Mouse (Mus musculus): ENCODE results near the gene Galp.
"Not testable (repeated sequence)": the region's sequence is repeated elsewhere in the genome, so short reads cannot be mapped to it uniquely, and the experiment has no call there.

Gene Galp

DNA sequence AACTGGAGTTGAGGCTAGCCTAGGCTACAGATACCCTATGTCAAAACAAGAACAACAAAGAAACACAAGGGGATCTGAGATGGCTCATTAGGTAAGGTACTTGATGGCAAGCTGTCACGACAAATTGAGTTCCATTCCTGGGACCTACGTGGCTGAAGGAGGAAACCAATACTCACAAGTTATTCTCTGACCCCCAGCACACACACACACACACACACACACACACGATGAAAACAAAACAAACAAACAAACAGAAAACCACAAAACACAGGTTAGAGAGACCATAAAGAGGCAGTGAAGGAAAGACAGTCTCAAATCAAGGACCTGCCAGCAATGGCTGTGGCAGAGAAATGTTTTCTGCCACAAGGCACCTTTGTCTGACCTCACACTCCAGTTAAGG, at the start of gene Galp:
Gene Galp, plus strand, starts transcription at position 301 of the 400 bp plus-strand sequence.
- no peak for DNase-seq (ENCODE audit: low spot score)

DNA sequence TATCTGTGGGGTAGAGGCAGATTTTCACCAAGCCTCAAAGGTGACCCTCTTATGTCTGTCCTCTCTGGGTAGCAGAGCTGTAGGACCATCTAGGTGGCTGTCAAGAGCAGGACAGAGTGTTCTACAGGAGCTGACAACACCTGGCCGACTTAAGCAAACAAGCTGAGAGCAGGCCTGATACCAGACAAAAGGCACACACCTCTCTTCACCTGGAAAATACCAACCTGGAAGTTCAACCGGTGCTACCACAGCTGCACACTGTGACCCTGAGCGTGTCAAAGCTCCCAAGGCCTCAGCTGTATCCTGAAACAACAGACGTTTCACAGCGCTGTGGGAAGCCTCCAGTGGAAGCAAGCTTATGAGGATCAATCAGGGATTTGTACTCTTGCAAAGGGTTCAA, 49.2 kb upstream of the Galp start:
- DNase-seq (ENCODE audit: low spot score) = no peak

DNA sequence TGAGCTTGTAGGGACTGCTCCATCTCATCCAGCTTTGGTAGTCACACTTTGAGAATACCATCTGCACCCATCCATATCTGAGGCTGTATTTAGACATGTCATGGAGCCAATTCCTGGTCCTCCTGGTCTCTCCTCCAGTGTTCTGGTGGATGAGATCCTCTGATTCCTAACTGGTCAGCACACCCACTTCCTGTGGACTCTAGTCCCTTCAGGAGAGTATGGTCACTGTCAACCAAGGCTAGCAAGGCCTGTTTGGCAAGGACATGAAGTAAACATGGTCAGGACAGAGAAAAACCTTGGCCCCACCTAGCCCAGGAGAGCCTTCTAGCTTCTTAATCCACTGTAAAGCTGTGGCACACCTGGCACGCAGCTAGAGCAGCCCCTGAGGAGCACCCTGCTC, 45.6 kb upstream of the Galp start:
- DNase-seq (ENCODE audit: low spot score) = no peak

DNA sequence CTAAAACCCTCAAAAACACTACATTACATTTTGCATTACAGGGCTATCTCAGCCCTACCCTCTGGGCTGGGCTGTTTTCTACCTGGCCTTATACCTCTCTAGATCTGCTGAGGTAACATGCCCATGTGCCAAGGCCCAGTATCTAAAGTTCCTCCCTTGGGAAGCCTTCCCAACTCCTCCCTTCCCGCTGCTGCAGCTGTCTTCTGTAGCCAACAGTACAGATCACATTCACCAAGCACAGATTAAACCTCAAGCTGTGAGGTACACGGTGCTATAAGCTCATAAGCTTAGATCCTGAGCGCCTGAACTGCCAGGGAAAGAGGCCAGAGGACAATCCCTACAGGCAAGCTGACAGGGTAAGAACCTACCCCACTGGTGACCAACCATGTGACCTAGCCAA, 44.9 kb upstream of the Galp start:
- no peak for DNase-seq (ENCODE audit: low spot score)

DNA sequence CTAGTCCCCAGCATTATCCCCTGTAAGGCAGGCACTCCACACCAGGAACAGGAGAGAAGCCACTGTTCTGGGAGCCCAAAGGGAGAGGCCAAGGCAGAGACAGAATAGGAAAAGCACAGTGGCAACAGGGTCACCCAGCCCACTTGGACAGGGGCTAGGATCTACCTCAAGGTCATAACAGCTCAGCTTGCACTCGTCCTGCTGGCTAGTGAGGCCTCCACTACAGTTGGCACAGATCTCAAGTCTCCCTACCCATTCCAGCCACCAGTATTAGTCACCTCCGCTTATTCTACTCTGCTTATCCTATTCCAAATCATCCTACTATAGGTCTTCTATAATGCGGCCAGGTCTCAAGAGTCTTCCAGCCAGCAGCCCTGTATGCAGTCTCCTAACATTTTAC, 43.8 kb upstream of the Galp start:
- no peak for DNase-seq (ENCODE audit: low spot score)

DNA sequence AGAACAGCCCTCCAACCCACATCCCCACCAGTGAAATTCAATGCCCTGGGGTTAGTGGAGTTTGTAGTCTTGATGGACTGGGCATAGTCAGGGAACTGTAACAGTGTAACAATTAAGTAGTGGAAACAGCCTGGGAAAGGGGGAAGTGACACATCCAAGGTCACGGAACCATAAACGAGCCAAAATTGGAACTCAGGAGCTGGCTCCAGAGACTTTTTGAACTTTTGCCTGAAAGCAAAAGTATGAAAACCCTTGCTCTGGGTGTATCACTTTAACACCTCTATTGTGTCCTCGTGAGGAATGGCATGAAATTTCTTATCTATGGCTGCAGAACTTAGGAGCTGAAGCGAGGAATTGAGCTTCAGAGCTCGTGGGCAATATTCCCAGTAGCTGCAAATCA, 42.7 kb upstream of the Galp start:
- DNase-seq (ENCODE audit: low spot score) = no peak

DNA sequence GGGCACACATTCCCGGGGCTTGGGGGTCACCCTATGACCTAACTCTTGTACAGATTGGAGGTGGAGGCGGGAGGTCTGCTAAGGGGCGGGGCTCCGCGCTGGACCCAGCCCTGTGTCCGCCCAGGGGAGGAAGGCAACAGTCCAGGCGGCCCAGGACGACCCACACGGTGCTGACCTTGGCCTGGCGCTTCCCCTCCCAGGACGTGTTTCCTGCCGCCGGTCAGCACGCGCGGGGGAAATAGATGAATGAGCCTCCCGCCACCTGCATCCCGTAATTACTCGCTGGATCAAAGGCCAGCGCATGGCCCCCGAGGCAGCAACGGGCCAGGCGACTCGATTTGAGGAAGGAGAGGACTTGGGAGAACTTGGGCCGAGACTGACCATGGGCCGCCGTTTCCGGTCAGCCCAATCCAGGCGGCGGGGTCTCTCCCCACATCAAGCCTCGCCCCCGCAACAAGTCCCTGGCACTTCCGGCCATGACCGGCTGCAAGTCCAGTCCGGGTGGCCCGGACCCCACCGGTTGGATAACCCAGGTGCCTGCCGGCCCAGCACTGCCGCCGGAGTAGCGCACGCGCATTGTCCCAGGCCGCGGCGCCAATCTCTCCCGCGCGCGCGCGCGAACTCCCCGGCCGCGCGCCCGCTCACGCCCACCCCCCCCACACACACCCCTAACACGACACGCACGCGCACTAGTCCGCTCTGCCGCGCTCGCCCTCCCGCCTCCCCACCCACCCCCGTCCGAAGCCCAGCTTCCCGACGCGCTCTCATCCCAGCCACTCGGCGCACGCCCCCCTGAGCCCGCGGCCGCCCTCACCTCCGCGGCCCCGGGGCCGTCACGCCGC, 41.6 kb upstream of the Galp start:
- DNase-seq (ENCODE audit: low spot score) = no peak

DNA sequence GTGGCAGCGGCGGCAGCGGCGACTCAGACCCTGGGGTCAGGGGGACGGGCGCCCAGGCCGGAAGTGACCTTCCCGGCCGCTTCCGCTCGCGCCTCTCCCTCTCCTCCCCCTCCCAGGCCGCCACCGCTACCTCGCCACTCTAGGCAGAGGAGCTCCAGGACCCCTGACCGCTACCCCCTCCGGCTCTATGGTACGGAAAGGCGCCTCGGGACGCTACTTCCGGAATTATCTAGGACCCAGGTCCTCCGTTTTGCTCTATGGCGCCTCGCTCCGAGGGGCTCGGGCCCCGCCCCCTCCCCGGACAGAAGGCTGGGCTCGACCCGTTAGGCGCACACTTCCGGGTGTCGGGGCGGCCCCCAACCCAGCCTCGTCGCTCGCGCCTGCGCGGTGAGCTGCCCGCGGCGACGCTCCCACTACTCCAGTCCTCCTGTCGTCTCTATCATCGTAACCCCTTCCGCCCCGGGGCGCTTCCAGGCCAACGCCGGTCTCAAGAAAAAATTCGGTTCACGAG, 40.9 kb upstream of the Galp start, which contains the start of gene Zfp787:
Gene Zfp787, minus strand, starts transcription at position 97 of the 511 bp plus-strand sequence.
- peak; percentile 89 for DNase-seq (ENCODE audit: low spot score)

DNA sequence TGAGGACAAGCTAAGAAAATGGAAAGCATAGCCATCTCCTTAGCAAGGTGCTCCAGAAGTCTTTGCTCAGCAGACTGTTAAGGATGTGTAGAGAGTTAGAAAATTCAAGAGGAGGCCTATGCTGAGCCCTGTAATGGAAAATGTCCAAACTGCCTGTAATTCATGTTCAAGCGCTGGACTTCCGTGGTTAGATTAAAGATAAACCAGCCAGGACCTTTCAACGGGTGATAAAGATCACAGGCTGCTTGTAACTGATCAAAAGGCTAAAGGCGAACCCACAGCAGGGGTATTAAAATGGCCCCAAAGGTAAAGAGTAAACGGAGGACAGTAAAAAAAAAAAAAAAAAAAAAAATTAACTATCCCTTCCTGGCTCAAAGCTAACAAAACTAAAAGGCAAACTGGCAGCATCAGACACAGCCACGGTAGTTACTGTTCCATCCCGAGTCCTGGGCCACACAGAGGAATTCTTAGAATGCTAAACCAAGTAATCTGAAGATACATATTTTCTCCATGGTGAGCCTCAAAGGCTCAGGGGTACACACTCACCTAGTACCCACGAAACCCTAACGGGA, 39.9 kb upstream of the Galp start:
- no peak for DNase-seq (ENCODE audit: low spot score)

DNA sequence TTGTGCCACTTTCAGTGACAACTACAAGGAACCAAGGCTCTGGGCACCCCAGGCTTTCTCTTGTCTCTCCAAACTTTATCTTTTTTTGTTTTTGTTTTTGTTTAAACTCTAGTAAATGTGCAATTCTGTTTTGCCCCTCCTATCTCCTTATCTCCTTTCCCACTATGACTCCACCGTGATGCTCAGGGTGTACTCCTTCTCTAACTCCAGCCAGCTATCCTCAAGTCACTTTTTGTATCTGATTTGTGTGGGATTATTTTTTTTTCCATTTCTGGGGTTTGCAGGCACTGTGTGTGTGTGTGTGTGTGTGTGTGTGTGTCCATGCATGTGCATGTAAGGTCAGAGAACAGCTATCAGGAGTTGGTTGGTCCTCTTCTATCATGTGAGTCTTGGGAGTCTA, 39.4 kb upstream of the Galp start:
- DNase-seq (ENCODE audit: low spot score) = no peak

DNA sequence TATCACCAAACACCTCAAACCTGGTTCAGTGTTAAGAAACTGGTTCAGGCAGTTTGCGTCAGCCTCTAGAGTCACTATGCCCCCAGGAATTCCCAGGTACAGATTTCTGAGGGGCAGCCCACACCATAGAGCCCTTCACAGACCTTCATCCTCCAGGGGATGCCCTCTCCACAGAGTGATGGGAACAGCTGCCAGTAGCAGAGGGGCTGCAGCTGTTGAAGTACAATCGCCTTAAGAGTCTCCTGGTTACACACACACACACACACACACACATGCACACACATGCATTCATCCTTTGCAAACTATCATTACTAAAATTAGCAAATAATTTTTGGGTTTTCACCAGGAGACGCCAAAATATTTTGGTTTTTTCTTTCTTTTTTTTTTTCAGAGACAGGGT, 37.3 kb upstream of the Galp start:
- no peak for DNase-seq (ENCODE audit: low spot score)

DNA sequence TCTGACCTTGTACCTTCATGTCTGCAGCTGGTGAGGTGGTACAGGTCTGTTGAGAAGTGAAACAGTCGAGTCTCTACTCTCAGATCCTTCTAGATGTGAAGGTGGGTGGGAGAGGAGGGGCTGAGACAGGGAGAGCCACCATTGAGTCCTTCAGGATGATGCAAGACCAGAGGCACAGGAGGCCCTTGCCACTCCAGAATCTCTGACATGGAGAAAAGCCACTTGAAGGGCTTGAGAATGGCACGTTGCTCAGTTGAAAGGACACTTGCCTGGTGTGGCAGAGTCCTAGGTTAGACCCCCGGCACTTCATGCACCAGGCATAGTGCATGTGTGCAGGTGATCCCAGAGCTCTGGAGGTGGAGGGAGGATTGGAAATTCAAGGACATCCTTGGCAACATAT, 35.3 kb upstream of the Galp start:
- no peak for DNase-seq (ENCODE audit: low spot score)

DNA sequence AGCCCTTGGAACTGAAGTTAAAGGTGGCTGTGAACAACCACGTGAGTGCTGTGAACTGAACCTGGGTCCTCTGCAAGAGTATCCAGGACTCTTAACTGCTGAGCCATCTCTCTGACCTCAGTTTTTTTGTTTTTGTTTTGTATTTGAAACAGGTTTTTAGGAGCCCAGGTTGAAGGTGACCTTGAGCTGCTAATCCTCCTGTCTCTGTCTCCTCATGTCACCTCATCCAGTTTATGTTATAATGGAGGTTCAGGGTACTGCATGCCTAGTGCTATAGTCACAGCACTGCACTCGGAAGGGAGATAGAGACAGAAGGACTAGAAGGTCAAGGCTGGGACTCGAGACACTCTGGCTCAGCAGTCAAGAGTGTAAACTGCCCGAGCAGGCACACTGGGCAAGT, 34.7 kb upstream of the Galp start:
- DNase-seq (ENCODE audit: low spot score) = no peak

DNA sequence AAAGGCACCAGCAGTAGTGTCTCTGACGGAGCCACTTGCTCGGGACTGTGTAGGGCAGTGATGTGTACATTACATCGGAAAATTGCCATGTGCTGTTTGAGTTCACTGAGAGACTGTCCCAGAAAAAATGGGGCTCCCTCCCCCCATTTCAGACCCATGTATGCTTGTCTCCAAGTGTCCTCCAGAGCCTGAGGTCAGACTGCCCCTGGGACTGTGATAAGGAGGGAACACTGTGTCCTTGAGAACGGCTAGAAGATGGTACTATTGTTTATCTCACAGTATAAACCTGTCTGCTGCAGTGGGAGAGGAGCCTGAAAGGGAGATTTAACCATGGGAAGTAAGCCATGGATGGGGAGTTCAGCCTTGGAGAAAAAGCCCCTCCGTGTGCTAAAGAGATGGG, 32.2 kb upstream of the Galp start:
- no peak for DNase-seq (ENCODE audit: low spot score)

DNA sequence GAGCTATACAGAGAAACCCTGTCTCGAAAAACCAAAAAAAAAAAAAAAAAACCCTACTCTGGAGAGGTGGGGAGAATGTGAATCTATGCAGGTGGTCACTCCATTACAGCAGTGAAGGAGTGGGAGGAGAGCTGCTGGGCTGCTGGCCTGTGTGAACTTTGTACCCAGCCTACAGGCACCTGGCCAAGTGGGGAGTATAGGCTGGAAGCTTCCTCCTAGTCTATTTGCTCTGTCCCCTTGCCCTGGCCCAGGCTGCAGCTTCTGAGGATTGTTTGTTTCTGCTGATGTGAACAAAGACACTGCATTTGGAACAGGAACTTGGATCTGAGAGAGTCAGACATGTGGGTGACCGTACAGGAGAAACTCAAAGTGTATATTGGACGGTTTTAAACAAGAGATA, 27.5 kb upstream of the Galp start:
- no peak for DNase-seq (ENCODE audit: low spot score)

DNA sequence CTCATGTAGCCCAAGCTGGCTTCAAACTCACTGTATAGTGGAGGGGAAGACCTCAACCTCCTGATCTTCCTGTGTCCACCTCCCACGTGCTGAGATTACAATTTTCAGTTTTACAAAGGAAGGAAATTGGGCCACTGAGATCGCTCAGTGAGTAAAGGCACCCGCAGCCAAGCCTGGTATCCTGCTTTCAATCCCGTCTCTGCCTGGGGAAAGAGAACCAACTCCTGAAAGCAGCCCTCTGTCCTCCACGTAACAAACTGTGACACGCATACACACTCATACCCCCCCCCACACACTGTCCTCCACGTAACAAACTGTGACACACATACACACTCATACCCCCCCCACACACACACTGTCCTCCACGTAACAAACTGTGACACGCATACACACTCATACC, 26.5 kb upstream of the Galp start:
- DNase-seq (ENCODE audit: low spot score) = no peak

DNA sequence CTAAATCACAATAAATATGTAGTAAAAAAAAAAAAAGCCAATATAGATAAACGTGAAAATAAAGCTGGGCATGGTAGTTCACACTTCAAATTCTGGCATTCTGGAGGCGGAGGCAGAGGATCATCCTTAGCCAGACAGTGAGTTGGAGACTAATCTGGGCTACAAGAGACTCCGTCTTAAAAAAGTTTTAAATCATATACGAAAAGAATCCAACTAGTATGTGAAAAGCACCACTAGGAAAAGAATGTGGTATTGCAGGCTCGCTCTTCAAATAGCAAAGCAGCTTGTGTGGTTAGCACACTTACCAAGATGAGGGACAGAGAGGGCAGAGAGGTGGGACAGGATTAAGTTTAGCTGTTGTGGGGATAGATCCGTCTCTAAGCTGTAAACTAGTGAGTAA, 26.0 kb upstream of the Galp start:
- no peak for DNase-seq (ENCODE audit: low spot score)

DNA sequence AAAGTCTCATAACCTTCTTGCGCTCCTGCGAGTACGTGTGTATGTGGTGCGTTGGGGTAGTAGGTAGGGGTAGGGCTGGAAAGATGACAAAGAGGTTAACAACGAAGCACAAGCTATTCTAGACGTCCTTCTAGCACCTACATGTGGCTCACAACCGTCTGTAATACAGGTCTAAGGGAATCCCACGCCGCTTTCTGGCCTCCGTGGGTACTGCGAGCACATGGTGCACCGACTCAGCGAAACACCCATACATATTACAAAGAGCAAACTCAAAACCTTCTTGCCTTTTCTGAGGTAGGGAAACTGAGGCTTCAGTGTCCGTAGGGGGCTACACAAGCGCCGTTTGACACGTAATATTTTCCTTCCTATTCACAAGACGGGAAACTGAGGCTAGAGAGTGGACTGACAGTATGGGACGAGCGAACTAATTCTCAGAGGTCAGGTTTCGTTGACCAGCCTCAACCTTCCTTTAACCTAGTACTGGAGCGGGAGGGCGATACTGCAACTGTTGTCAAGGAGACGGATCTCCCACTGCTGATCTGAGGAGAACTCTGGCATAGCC, 25.4 kb upstream of the Galp start:
- no peak for DNase-seq (ENCODE audit: low spot score)

DNA sequence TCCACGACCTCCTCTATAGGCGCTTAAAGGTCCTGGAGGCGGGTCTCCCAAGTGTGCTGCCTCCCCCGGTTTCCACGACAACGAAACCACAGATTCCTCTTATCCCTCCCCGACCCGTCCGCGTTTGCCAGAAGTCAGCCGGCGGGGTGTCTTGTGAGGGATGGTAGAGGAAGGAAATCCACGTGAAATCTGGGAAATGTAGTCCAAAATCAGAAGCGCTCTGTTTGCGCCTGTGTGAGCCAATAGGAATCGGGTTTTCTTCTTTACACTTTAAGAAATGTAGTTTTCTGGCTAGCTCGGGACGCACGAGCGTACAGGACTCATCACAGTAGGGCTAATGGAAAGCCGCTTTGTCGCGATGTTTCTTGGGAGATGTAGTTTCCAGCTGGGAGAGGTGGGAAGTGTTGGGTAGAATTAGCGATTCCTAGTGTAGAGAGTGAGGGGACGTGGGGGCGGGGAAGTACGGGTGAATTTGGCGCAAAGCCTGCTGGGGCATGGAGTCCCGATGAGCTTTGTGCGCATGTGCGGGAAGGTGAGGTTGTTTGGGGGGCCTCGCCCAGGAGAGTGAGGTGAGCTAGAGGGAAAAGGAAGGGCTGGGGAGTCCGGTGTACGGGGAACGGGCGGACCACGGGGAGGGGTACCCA, 24.8 kb upstream of the Galp start, which contains the start of gene Zfp444:
Gene Zfp444, plus strand, starts transcription at position 221 of the 644 bp plus-strand sequence.
- peak; percentile 99 for DNase-seq (ENCODE audit: low spot score)

DNA sequence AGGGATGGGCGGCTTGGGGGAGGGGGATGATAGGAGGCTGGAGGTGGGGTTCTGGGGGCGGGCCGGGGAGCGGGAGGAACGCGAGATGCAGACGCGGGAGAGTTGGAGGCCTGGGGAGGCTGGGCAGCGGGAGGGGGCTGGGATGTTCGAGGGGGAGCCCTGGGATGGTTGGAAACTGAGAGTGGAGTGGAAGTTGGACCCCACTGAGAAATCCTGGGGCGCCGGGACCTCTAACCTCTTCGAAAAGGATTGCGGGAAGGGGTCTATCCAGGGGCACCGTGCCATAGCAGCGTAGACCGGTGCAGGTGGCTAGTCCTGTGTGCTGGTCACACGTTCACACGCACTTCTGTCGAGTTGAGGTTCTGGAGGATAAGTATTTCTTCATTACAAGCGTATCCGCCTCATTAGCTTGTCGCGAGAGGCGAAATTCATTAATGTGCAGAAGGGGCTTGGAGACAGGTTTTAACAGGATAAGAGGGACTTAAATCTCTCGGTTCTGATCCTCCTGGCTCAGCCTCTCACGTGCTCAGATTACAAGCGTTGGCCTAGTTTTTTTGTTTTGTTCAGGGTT, 24.1 kb upstream of the Galp start:
- no peak for DNase-seq (ENCODE audit: low spot score)

DNA sequence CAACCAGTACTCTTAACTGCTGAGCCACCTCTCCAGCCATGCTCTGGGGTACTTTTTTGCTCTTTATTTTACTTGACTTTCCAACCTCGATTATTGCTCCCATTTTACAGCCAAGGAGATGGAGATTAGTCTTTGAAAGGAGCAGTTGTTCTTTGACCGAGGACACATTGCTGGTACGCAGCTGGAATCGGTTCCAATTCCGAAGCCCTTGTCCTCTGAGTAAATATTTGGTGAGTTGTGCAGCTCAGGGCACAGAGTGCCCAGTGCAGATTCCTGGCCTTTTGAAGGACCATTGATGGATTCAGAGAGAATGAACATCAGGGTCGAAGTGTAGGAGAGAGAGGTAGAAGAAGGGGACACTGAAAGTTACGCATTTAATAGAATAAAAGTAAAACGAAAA, 23.0 kb upstream of the Galp start:
- DNase-seq (ENCODE audit: low spot score) = no peak

DNA sequence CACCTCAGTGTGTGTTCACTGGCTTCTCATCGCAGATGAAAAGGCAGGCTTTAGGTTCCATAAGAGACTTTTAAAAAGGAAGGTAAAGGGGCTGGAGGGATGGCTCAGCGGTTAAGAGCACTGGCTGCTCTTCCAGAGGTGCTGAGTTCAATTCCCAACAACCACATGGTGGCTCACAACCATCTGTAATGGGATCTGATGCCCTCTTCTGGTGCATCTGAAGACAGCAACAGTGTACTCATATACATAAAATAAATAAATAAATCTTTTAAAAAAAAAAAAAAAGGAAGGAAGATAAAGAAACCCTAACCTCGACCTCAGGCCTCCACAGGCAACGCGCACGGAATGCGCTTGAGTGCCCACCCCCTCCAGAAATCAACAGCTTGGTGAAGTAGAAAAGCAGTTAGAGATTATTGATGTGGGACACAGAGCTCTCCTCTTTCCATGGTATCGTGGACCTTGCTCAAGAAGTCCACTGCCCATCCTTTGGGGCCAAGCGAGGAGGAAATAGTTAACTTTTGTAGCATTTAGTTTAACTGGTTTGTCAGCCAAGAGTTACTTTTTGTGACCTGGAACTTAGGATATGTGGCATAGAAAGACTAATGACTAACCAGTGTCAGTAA, 22.4 kb upstream of the Galp start:
- not testable (repeated sequence) for DNase-seq (ENCODE audit: low spot score)

Data from layer of hippocampus, adult 9-10 months (tissue).